Mouse (Mus musculus): ENCODE measurements around the gene Fshr. TPM values are rescaled to one million over a fixed set of nuclear protein-coding genes. Genes with fewer than 3 reads are reported as not detected.

The Fshr gene
- polyA plus RNA-seq, 1 experiment from 2014 or later = not detected

DNA sequence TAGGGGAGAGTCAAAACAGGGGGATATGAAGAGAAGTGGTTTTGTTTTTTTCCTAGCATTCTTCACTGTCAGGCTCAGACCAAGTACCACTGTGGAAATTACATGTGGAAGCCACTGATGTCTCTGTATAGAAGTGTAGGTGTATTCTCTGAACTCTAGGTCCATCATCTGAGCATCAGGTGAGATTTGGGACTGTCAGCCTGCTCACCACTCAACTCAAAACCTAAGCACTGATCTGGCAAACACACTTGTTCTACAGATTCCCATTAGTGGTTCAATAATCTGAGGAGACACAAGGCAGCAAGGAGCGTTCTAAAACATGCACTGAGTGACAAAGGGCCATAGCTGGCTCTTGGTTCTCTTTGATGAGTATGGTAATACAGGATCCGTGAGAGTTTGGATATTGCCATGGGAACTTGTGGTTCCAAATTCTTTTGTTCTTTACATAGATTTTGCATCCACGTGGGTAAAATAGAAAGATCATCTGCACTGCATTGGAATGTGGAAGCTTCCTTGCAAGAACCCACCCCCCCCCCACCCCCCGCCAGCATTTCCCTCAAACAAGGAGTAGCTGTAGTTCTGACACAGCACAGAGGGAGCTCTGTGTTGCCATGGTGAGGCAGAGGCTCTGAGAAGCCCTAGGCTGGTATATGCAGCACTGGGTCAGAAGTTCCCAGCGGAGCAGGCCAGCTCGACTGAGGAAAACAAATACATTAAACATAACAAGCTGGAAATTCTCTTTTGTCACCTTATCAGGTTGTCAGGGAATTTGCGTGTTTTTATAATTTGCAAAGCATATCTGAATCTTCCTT is 262.9 kb downstream of the Fshr start:
- Histone ChIP-seq H3K4me3 (no peak overlapping the region), H3K27me3 (replicated peaks) (no peaks in the 10 kb centered on the region), H3K27ac (no peak overlapping the region), H3K9ac (no peak overlapping the region), H3K36me3 (no peaks in the 10 kb centered on the region), H3K4me2 (no peak overlapping the region), H3K9me3 (replicated peaks) (no peaks in the 10 kb centered on the region), H3K4me1 (no peaks in the 10 kb centered on the region)
- 36% methylated on average over 7 of the region's 7 CpGs for WGBS (ENCODE audit: insufficient replicate concordance)
- no peak for ATAC-seq

DNA sequence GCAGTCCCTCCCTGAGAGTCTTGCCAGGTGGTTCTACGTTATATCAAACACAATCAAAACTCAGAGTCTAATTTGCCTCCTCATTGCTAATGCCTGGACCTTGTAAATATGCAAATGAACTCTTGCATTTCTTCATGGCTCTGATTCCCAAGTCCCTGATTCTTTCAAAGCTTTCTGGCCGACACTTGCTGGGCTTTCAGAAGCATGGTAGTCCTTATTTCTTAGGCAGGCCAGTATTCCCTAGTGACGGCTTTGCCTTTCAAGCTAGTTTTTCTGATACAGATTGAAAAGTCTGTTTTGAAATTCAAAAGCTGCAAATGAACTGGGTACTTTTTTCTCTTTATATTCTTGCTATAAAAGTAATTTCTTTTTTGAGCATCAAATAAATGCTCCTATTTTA is 263.5 kb downstream of the Fshr start:
- Histone ChIP-seq H3K4me1 (no peaks in the 10 kb centered on the region), H3K4me2 (no peak overlapping the region), H3K27me3 (replicated peaks) (no peaks in the 10 kb centered on the region), H3K4me3 (no peak overlapping the region), H3K9ac (no peak overlapping the region), H3K36me3 (no peaks in the 10 kb centered on the region), H3K27ac (no peak overlapping the region), H3K9me3 (replicated peaks) (no peaks in the 10 kb centered on the region)
- no peak for ATAC-seq
- 60% methylated on average over 3 of the region's 3 CpGs for WGBS (ENCODE audit: insufficient replicate concordance)
